Mouse (Mus musculus): ENCODE measurements around the gene Bcr. TPM values are rescaled to one million over a fixed set of nuclear protein-coding genes. Genes with fewer than 3 reads are reported as not detected.

Bcr gene
- total RNA-seq, 1 experiment from 2014 or later = 7.1 TPM

DNA sequence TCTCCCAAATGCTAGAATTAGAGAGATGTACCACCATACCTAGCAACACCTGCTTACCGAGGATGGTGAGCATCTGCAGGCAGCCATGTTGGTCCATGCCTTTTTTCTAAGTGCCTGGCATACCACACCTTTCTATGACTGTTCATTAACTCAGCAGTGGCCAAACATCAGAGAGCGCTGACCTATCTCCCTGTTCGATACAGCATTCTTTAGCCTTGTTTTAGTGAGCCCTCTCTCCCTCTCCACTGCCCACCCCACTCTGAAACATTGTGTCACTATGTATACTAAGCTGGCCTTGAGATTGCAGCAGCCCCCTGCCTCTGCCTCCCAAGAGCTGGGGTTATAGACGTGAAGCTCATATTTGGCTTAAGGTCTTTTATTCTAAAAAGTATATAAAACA lies 6.7 kb upstream of the Bcr start:
- ATAC-seq (replicated peaks; ENCODE audit: insufficient number of reproducible peaks, low FRiP score, low TSS enrichment, poor library complexity, severe bottlenecking) = no peak

DNA sequence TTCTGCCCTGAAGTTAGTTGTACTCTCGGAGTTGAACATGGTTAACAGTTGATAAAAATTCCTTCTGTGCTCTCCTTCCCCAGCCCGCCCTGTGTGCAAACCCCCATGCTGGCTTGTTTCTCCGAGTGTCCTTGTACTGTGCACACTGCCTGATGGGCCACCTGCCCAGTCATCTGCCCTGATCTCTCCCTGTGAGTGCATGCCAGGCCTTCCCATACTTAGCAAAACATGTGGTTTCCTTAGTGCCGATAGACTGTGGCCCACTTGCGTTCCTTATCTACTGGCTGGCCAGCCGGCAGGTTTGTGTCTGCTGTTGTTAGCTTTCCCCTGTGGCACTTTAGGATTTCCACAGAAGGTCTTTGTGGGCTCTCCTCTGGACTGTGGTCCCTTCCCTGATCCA lies 6.3 kb upstream of the Bcr start:
- ATAC-seq (replicated peaks; ENCODE audit: insufficient number of reproducible peaks, low FRiP score, low TSS enrichment, poor library complexity, severe bottlenecking) = no peak

DNA sequence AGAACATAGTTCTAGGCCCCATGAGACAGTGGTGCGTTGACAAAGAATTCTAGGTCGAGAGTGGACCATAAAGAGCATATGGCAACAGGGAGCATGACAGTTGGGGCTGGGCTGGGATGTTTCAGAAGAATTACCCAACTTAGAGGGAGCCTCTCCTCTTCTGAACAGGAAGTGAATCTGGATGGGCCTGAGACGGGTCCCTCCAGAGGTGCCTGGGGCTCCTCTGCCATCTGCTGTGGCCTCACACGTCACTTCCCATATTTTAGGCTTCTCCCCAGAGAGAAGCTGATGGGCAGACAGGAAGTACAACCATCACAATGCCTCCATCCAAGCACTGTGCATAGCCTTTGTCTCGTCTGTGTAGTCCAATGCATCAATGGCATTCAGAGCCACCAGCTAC lies 4.7 kb upstream of the Bcr start:
- ATAC-seq (replicated peaks; ENCODE audit: insufficient number of reproducible peaks, low FRiP score, low TSS enrichment, poor library complexity, severe bottlenecking) = peak; percentile 80

DNA sequence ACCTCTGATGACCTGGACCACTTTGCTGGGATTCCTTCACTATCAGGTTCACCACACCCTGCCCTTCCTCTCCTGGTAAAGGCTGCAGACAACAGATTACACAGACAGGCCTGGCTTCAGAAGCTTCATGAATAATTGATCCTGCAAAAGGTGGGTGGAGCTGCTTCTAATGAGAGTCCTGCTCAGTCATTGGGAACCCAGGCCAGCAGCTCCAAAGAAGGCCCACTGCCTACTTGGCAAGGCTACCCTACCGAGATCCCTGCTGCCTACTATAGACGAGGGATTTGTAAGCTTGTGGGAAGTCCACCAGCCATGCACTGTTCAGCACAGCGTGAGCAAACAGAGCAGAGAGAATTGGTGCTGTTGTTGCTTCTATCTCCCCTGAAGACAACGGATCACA lies 4.1 kb upstream of the Bcr start:
- no peak for ATAC-seq (replicated peaks; ENCODE audit: insufficient number of reproducible peaks, low FRiP score, low TSS enrichment, poor library complexity, severe bottlenecking)

DNA sequence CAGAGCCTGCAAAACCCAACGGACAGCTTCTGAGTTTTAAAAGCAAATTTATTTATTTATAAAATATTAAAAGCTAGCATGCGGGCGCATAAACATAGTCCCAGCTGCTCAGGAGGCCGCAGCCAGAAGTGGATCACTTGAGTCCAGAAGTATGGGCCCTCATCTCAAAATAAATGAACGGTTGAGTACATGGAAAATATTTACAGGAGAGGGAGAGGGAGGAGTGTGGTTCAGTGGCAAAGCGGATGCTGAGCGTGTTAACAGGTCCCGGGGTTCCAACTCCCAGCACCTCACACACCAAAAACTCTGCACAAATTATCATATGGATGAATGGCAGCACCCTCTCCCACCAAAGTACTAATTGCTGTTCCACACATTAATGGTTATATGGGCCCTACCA lies 2.1 kb upstream of the Bcr start:
- ATAC-seq (replicated peaks; ENCODE audit: insufficient number of reproducible peaks, low FRiP score, low TSS enrichment, poor library complexity, severe bottlenecking) = no peak

DNA sequence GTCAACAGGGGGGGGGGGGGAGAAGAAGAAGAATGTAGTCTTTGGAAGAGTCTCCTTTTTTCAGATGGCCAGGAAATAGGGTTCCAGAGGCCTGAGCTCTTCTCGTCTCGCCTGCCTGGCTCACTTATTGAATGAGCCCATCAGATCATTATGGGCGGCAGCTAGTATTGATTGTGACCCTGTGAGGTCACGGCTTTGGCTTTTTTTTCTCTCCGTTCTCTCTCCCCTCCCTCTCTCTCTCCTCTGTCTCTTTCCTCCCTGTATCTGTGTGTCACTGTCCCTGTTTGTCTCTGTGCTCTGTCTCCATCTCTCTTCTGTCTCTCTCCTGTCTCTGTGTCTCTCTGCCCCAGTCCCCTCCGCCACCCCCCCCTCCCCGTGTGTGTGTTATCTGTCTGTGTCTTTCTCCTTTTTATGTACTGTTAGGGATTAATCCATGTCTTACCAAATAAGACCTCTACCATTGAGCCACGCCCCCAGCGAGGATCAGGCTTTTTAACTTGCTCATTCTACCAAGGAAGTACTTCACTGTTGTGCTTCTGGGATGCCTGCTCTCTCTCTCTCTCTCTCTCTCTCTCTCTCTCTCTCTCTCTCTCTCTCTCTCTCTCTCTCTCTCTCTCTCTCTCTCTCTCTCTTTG lies 1.5 kb upstream of the Bcr start:
- ATAC-seq (replicated peaks; ENCODE audit: insufficient number of reproducible peaks, low FRiP score, low TSS enrichment, poor library complexity, severe bottlenecking) = no peak

DNA sequence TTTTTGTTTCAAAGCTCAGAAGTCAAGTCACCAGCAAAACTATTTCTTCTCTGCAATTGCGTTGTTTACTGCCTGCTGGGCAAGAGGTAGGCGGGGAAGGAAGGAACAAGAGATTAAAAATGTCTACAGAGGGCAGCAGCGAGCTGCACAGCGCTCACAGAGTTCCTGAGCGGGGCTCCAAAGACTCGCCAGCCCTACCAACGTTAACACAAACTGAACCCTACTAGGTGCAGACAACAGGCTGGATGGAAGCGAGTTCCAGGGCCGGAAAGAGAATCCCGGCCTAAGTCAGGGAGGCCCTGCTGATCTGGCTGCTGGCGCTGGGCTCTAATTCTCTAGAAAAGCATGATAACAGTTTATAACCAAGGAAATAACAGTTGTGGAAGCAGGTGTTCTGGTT lies 996 bp upstream of the Bcr start:
- ATAC-seq (replicated peaks; ENCODE audit: insufficient number of reproducible peaks, low FRiP score, low TSS enrichment, poor library complexity, severe bottlenecking) = peak; percentile 41

DNA sequence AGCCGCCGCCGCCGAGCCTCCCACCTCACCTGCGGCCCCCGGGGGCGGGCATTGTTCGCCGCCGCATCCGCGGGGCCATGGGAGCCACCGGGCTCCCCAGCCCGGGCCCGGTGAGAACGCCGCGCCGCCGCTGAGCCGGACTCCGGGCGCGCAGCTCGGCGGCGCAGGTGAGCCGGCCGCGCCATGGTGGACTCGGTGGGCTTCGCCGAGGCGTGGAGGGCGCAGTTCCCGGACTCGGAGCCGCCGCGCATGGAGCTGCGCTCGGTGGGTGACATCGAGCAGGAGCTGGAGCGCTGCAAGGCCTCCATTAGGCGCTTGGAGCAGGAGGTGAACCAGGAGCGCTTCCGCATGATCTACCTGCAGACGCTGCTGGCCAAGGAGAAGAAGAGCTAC lies 447 bp downstream of the Bcr start:
- ATAC-seq (replicated peaks; ENCODE audit: insufficient number of reproducible peaks, low FRiP score, low TSS enrichment, poor library complexity, severe bottlenecking) = no peak

DNA sequence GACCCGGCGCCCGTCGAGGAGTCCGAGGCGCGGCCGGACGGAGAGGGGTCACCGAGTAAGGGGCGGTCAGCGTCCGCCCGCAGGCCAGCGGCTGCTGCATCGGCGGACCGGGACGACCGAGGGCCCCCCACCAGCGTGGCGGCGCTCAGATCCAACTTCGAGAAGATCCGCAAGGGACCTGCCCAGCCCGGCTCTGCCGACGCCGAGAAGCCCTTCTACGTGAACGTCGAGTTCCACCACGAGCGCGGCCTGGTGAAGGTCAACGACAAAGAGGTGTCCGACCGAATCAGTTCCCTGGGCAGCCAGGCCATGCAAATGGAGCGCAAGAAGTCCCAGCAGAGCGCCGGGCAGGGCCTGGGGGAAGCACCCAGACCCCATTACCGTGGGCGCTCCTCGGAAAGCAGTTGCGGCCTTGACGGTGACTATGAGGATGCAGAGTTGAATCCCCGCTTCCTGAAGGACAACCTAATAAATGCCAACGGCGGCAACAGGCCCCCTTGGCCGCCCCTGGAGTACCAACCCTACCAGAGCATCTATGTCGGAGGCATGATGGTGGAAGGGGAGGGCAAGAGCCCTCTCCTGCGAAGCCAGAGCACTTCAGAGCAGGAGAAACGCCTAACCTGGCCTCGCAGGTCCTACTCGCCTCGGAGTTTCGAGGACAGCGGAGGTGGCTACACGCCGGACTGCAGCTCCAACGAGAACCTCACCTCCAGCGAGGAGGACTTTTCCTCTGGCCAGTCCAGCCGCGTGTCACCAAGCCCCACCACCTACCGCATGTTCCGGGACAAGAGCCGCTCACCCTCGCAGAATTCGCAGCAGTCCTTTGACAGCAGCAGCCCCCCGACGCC lies 1.2 kb downstream of the Bcr start:
- no peak for ATAC-seq (replicated peaks; ENCODE audit: insufficient number of reproducible peaks, low FRiP score, low TSS enrichment, poor library complexity, severe bottlenecking)

DNA sequence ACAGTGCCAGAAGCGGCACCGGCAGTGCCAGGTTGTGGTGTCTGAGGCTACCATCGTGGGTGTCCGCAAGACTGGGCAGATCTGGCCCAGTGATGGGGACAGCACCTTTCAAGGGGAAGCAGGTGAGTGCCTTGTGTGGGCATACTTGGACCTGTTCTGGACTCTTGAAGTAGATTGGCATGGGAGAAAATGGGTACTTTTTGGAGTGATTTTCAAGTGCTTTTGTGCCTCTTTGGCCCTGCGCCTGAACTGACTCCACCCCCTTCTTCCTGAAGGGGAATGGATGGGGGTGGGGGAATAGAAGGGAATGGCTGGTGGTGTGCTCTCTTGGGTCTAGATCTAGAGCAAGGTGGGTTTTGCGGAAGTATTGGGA lies 1.8 kb downstream of the Bcr start:
- ATAC-seq (replicated peaks; ENCODE audit: insufficient number of reproducible peaks, low FRiP score, low TSS enrichment, poor library complexity, severe bottlenecking) = no peak

DNA sequence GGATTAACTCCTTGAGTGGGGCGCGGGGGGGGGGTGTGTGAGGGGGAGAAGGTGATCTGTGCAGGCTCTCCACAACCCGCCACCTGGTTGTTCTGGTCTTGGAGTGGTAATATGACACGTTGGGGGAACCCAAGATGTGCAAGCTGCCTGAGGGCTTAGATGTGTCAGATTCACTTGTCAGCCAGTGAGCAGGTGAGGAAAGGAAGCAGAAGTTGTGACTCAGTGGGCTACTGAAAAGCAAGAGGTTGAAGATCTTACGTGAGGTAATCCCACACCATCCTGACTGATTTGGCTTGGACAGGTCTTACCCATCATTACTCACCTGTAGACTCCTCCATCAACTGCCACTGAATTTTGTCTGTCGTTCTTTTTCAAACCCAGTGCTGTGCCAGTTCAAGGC lies 2.2 kb downstream of the Bcr start:
- no peak for ATAC-seq (replicated peaks; ENCODE audit: insufficient number of reproducible peaks, low FRiP score, low TSS enrichment, poor library complexity, severe bottlenecking)

DNA sequence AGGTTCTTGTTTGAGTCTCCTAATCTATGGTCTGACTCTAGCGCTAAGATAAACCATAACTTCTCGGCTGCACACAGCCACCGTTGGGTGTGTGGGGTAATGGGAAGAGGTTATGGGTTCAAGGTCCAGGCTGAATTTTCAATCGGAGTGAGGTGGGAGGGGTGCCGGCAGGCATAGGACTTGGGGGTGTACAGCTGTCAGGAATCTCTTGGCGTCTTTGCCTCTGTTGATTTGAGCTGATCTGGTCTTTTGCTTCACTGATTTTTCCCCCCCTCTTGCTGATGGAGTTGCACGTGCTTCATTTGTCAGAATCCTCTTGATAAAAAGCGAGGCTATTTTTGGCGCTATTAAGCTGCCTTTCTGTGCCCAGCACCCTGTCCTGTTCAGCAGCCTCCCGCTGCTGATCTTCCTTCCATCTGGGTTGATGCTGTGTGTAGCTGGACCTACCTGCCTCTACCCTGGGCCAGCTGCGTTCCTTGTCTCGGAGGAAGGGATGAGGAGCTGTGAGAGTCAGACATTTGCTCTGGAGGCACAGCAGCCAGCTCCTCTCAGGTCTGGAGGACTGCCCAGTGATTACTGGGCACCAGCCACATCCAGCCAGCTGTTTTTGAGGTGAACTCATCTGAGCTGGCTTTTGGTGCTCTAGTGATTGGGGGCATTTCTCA lies 3.0 kb downstream of the Bcr start:
- no peak for ATAC-seq (replicated peaks; ENCODE audit: insufficient number of reproducible peaks, low FRiP score, low TSS enrichment, poor library complexity, severe bottlenecking)

DNA sequence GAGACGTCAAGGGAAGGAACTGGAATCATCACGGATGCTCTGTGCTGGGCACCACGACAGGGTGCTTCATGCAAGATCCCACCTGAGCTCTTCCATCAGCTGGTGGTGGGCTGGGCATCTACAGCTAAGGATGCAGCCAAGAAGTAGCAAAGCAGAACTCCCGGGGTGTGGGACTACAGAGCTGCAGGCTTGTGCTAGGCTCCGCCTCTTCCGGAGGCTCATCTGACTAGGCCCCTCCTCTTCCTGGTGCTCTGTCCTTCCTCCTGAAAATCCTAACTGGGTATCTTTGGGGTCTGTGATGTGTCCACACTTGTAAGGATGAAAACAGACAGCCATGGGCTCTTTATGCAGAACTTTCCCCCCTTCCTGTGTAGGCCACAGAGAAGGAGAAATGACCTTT lies 5.3 kb downstream of the Bcr start:
- ATAC-seq (replicated peaks; ENCODE audit: insufficient number of reproducible peaks, low FRiP score, low TSS enrichment, poor library complexity, severe bottlenecking) = no peak

DNA sequence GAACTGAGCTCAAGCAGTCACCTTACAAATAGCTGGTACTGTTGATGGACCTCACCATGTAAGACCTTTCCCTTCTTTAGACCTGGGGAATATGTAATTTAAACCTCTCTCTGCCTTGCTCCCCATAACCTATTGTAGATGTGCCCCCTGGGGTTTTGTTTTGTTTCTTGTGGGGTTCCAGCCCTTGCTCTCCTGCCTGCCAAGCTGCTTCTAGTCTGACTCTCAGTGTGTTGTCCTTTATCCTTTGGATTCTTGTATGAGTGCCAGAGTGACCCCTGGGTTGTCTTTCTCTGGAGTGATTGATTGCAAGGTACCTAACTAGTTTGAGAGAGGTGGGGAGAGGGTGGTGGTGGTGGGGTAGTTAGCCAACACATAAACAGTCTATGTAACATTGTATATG lies 7.1 kb downstream of the Bcr start:
- no peak for ATAC-seq (replicated peaks; ENCODE audit: insufficient number of reproducible peaks, low FRiP score, low TSS enrichment, poor library complexity, severe bottlenecking)

DNA sequence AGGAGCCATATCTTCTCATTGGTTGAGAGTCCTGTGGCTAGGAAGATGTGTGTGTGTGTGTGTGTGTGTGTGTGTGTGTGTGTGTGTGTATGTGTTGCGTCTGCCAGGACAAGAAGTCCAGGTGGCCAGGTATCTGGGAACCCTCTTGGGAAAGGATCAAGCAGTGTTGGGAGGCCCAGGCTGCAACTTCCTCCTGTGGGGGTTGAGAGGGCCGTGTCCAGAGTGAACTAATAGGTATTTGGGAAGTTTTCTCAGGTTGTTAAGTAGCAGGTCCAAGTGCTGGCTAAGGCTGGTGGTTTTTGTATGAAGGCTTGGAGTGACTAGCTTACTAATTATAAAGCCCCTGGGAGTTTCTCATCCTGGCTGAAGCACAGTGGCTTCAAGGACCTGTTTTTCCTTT lies 7.7 kb downstream of the Bcr start:
- ATAC-seq (replicated peaks; ENCODE audit: insufficient number of reproducible peaks, low FRiP score, low TSS enrichment, poor library complexity, severe bottlenecking) = no peak

DNA sequence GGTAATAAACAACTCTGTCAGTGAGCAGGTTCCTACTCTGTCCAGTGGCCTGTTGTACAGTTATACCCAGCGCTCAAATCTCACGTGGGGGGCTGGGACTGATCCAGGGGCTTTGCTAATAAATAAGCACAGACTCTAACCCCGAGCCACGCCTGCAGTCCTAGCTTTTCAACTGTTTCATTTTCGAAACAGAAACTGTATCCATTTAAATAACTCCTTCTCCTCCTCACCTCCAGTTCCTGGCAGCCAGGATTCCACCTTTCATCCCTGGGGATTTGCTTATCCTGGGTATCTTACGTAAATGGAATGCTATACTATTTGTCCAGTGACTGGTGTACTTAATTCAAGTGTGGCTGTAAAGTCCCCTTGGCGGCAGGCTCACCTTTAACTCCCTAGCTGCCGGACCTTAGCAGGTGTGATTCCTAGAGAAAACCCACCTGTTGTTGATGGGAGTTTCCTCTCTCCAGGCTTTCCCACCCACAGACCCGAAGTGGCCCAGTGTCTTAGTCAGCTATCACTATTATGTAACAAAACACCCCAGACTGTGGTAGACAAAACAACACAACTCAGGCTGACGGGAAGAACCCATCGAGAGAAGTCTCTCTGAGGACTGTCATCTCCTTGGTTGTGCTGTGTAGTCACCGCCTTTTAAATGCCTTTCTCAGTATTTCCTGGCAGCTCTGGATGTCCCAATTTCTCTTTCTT lies 8.4 kb downstream of the Bcr start:
- no peak for ATAC-seq (replicated peaks; ENCODE audit: insufficient number of reproducible peaks, low FRiP score, low TSS enrichment, poor library complexity, severe bottlenecking)

DNA sequence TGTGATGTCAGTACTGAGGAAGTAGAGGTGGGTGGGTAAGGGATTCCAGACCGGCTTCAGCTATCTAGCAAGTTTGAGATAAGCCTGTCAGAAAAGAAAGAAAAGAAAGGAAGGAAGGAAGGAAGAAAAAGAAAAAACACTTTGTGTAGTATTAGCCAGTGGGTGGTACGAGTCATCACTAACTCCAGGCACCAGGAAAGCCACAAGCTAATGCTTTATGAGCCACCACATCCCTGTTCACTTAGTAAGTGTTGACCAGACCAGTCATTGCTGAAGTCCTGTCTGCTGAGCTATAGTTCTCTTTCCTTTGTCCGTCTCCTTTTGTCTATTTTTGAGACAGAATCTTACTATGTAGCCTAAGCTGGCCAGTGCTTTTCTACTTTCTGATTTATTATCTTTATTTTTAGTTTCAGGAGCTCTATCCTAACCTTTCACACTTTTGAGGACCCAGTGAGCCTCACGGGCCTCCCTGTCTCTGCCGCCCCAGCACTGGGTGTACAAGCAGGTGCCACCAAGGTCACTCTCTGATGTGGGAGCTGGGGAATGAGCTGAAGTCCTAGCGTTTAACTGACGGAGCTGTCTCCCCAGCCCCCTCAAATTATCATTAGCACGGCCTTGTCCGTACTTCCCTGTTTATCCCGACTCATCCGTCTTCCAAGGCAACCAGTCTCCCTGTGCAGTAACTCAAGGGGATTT lies 10.0 kb downstream of the Bcr start:
- no peak for ATAC-seq (replicated peaks; ENCODE audit: insufficient number of reproducible peaks, low FRiP score, low TSS enrichment, poor library complexity, severe bottlenecking)

DNA sequence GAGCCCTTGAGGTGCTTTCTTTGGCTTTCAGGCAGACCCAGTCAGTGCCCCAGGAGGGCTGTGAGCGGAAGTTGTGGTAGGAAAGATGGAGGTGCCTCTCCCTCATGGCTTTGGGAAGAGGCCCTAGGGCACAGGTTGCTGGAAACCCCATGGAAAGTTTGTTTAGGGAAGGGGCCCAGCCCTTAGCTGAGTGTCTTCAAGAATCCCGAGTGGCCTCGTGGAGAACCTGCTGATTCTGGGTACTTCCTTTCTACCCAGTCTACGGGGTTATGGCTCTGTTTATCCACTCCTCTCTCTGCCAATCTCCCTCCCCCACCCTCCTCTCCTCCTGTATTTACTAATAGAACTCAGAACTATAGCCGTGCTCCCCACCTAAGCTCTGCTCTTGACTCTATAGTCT lies 15.3 kb downstream of the Bcr start:
- no peak for ATAC-seq (replicated peaks; ENCODE audit: insufficient number of reproducible peaks, low FRiP score, low TSS enrichment, poor library complexity, severe bottlenecking)
